Mouse (Mus musculus): ENCODE measurements around the gene Tox2.

Tox2 gene

DNA sequence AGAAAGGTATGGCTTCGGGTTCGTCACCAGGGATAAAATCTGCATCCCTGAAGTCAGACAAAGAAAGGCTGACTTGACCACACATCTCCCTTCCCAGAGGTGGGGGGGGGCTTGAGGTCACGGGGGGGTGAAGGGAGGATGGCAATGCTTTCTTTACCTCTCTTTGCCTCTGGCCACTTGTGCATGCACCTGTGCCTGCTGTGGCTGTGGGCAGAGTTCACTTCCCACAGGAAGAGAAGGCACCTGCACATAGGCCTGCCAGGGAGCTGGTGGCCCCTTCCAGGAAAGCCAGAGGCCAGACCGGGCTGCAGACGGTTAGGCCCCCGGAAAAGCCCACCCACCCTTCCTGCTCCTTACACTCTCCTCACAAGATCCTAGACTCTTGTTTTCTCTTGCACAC lies 128.5 kb downstream of the Tox2 start:
- DNase-seq, result no peak

GRCm38 (mm10) chr2:163332368-163333055 lies 129.6 kb downstream of the Tox2 start:
- peak; percentile 23 to 38 for DNase-seq

- DNase-seq, result peak; percentile 82 to 87
These were observed 137.3 kb downstream of the Tox2 start for GRCm38 (mm10) chr2:163340263-163340662.

- DNase-seq, result peak; percentile 42 to 67
These were observed 140.7 kb downstream of the Tox2 start for GRCm38 (mm10) chr2:163343671-163344070.

DNA sequence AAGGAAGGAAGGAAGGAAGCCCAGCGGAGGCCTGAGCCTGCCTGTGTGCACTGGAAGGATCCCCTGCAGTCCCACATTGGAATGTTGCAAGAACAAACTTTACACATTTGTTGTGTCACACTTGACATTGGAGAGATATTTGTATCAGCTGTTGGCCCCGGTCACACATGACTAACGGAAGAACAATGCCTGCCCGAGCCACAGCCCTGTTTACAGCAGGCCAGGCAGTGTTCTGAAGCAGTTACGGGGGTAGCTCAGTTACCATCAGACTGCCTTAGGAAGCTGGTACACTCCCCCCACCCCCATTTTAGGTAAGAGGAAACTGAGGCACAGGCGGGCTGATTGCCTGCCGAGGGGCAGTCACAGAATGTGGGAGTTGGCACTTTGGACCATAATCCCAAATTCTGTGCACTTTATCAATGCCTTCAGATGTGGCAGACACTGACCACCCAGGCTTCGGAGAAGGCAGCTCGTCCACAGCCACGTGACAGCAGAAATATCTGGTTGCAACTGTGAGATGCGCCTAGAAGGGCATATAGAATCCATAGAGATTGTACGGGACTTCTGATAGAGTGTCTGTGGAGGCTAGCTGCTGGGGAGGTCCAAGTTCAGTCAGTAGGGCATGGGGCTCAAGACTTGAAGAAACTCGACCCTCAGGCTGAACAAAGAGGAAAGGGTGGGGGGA lies 142.2 kb downstream of the Tox2 start:
- no peak for DNase-seq

DNA sequence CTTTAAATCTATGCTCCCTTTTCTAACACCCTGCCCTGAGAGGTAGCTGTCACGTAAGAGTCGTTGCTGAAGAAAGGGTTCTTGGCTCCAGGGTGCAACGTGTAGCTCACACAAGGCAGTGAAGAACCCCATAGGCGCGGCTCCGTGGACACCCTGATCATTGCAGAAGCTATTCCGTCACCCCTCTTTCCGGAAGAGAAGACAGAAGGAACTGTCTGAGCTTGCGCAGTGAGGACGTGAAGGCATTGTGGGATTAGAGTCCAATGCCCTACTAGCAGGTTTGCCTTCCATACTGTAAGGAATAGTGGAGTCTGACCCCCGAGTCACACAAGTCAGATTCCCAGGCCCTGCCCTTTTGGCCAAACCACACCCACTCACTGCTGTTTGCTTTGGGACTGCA lies 143.6 kb downstream of the Tox2 start:
- DNase-seq, result no peak

- no peak for DNase-seq
These were observed 144.7 kb downstream of the Tox2 start for GRCm38 (mm10) chr2:163347517-163348184.

- no peak for DNase-seq
These were observed 145.8 kb downstream of the Tox2 start for GRCm38 (mm10) chr2:163348677-163349076.

DNA sequence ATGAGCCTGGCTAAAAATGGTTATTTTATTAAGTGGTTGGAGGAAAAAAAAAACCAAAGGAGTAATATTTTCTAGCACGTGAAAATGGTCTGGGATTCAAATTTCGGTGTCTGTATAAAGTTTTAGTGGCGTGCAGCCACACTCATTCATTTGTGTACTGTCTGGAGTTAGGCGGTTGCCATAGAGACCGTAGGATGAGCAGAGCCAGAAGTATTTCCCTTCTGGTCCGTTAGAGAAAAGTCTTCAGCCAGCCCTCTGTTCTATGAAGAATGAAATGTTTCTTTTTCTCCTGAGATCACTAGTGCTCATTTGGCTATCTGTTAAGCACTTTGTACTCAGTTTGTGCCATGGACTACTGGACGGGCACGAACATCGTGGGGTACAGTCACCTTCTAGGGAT lies 146.5 kb downstream of the Tox2 start:
- no peak for DNase-seq

DNA sequence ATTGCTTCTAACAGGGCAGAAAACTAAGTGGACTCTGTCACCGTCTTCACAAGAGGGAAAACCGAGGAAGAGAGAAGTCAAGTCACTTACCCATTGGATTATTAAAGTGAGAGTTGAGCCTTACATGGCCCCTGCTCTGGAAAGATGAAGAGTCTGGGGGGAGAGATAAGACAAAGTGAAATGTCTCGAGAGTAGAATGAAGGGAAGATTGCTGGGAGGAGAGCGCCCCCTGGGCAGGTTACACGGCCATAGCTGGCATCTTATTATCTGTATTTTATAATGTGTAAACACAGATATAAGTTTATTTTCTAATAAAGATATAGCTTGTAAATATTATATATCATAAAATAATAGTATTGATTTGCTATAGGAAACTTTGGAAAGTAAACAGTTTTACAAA lies 147.5 kb downstream of the Tox2 start:
- no peak for DNase-seq

DNA sequence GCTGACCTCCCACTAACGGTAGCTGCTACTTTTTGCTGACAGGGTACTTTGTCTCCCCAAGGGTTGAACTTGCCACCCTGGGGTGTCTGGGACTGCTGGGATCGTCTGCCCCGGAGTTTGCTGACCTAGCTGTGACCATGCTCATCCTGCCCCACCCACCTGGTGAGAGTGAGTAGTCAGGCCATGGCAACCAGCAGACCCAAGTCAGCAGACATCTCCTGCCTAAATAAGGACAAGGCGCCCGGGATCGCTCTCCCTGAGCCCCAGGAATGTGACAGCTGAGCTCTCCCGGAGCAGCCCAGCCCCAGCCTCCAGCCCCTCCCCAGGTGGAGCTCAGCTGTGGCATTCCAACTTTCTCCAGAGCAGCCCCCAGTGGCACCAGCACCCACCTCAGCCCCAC lies 150.8 kb downstream of the Tox2 start:
- no peak for DNase-seq

DNA sequence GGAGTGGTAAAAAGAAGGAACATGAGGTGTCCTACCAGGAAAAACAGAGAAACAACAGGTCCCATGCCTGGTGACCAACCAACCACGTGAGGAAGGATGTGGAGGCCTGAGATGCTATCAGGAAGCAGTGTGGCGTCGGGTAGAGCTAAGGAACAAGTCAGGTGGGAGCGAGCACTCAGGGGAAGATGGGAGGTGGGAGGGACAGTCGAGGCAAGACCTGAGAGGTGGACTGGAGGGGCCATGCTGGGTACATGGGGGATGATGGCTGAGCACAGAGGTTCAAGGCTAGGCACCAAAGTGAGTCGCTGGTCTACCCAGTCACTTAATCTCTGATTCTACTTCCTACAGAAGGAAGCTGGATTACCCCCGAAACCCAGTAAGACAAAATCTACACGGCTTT lies 152.7 kb downstream of the Tox2 start:
- DNase-seq, result no peak

DNA sequence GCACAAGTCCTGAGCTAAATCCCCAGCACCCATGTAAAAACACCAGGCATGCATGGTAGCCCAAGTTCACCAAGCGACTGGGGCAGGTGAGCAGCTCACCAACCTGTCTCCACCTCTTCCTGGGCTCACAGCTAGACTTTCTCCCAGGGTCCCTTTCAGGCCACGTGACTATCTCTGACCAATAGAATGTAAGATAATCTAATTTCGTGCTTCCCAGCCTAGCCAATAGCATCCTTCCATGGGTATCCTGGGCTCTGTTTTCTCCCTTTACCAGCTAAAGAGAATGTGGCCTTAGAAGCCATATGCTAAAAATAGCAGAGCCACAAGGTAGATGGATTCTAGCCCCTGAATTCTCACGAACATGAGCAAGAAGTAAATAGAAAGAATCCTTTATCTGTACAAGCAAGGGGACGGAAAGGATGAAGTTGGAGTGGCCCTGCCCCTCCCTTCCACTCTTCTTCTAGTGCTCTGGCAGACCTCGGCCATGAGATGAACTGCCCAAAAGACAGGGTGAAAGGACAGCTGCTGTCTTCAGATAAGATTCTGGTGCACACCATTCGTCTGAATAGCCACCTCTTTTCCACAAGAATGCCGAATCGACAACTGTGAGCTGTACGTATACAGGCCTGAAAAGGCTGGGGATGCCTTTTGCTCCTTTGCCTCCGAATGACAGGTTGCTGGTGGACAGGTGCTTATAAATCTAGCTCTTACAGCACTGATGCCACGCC lies 153.4 kb downstream of the Tox2 start:
- no peak for DNase-seq

- no peak for DNase-seq
These were observed 155.7 kb downstream of the Tox2 start for GRCm38 (mm10) chr2:163358662-163359061.

DNA sequence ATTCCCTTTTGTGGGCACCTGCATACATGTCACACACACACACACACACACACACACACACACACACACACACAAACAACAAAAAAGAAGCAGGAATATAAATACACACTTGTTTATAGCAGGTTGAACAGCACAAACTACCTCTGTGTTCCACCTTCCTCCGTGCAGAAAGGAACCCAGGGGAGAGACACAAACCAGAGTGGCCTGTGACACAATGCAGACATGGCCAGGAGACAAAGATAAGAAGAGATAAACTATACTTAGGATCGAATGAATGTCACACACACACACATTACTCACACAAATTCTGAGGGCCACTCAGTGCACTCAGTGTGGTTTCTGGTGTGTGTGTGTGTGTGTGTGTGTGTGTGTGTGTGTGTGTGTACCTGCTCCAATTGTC lies 156.3 kb downstream of the Tox2 start:
- DNase-seq, result no peak

DNA sequence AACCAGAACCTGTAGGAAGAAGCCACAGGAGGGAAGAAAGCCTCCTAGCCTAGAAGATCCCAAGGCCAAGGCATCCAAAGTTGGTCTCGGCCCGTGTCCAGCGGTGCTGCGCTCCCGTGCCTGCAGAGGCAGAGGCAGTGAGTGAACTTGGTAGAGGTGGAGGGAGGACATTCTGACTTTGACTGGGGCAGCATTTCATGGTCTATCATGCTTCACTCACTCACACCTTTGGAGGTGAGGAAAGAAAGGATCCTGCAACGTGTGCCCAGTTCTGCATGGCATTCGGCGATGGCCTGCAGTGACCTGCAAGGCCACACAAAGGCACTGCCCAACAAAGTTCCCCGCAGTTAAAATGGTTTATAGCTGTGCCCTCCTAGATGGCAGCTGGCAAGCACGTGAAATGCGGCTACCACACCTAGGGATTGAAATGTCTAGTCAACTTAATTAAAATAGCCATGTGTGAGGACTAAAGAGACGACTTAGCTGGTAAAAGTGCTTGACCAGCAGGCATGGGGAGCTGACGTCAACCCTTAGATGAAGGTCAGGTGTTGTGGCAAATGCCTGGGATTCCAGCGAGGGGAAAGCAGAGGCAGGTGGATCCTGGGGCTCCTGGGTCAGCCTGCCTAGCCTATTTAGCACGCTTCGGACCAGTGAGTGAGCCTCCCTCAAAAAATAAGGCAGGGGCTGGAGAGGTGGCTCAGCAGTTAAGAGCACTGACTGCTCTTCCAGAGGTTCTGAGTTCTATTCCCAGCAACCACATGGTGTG lies 158.1 kb downstream of the Tox2 start:
- no peak for DNase-seq

DNA sequence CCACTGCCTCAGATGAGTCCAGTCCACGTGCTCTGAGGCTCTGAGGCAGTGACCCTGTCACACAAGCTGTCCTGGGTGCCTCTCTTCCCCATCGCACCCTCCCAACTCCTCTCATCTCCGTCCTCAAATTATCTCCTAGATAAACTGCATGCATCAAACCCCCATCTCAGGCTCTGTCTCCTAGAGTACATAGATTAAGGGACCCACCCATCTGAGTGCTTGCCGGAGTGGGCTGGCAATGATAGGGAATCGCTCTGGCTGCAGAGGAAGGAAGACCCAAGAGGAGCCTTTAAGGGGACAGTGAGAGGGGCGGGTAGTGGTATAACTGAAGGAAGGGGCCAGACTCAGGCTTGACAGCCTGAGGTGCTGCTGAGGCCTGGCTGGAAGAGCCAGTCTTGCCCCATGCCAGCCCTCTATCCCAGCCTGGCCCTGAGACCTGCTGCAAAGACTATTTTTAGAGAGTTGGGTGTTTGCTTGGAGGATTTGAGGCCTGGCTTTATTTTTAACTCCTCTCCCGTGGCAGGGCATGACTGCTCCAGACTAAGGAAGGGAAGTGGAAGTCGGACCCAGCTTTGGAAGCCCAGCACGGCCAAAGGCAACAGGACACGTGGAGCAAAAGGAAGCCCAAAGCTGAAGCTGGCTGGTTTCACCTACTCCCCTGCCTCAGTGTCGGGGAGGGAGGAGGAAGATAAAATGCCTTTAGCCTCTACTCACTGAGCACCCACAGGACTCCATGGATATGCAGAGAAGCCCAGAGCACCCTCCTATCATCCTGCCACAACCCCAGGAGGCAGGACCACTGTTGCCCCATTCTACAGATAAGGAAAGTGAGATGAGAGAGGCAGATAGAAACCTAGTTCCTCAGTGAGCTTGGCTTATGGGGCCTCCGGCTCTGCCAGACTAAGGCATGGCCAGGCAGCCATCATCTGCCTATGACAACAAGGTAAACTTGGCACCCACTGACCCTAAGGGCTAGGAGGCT lies 160.3 kb downstream of the Tox2 start:
- no peak for DNase-seq

- DNase-seq, result peak in 1 of 2 experiments; percentile 13
These were observed 162.0 kb downstream of the Tox2 start for GRCm38 (mm10) chr2:163364785-163365541.

- no peak for DNase-seq
These were observed 167.2 kb downstream of the Tox2 start for GRCm38 (mm10) chr2:163370175-163370574.

- no peak for DNase-seq
These were observed 169.7 kb downstream of the Tox2 start for GRCm38 (mm10) chr2:163372627-163373026.
